Mouse (Mus musculus): ENCODE data around the gene Fut1. TPM values are rescaled to one million over a fixed set of nuclear protein-coding genes. Genes with fewer than 3 reads are reported as not detected.
A peak's percentile ranks its signal among the peaks of the same experiment; 100 is the strongest.

The Fut1 gene
- total RNA-seq, 1 experiment from 2014 or later = not detected

DNA sequence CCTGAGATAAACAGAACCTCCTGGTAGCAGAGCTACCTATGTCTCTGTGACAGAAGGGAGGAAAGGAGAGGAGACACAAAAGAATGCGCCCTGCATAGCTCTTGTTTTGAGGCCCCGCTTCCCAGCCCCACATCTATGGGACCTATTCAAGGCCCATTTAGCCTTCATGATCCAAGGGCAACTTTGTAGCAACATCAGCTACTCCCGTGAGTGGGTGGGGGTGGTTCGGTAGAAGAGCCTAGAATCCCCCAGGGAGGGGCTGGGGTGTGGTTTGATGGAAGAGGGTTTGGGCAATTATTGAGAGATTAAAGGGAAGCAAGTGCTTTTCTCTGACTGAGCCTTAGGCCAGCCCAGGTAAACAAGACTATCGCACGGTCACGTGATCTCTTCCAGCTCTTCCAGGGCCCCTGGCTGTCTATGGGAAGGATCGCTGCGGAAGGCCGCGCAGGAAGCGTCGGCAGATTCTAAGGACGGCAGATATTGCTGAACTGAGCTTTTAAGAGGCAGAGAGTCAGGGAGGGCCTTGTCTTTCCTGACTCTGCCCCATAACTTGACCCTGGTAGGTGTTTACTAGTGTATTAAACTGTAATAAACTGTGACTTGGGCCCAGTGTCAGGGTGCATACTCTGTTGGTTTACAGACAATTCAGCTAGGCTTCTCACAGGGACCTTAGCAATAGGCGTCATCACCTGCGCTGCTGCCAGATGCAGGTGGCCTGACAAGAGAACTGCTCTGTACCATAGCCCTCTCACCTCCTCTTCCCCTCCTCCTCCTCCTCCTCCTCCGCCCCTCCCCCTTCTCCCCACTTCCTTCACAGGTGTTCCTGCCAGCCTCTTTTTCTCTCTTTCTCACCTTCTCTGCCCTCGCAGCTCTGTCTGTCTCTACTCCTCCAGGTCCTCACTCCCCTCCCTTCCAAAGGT is 17.9 kb upstream of the Fut1 start:
- DNase-seq = no peak

GRCm38 (mm10) chr7:45605704-45606289 is 11.3 kb upstream of the Fut1 start:
- DNase-seq = no peak

DNA sequence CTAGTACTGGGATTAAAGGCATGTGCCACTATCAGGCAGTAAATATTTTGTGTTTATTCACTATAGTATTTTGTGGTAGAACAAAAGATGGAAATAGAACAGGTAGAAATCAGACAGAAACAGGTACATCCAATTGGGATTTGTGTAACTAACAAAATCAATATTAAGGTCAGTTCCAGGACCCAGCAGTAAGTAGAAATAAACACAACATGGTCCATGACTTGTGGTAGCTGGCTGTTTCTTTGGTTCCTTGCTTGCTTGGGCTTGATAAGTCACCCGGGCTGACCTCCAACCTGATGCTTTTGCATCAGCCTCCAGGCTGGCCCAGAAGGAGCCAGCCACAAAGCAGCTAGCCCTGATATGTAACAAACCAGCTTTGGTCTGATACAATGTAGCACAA is 7.6 kb upstream of the Fut1 start:
- DNase-seq = no peak

DNA sequence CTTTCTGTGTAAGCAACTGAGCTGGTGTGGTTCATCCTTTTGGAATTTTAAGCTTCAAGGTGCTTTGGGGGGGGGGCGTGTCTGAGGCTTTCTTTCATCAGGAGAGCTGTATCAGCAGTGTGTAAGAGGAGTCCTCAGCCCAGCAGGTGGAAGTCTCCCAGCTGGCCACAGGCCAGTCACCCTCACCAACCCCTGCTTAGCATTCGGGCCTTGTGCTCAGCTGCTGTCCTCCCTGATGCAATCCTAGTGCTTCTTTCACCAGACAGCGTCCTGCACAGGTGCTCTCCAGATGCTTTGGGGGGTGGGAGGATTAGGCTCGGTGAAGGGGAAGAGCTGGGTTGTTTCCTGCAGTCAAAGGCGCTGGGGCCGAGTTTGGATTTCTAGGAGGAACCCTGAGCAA is 812 bp upstream of the Fut1 start:
- no peak for DNase-seq

DNA sequence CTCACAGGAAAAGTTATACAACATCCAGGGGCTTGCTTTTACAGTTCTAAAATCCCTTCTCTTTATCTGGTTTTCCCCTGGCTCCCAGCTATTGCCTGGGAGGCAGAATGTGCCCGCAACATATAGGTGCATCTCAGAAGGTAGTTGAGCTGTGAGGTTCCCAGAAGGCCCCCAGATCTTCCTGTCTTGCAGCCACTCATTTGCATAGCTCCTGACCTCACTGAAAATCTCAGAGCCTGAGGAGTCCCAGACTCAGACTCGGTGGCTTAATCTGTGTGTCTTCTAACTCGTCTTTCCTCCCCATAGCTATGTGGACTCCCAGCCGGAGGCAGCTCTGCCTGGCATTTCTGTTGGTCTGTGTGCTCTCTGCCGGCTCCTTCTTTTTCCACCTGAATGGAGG is 1.2 kb downstream of the Fut1 start:
- no peak for DNase-seq

GRCm38 (mm10) chr7:45619592-45619991 is 2.5 kb downstream of the Fut1 start:
- no peak for DNase-seq

GRCm38 (mm10) chr7:45621443-45621842 is 4.4 kb downstream of the Fut1 start, which contains the start of gene Izumo1:
Gene Izumo1, plus strand, starts transcription at chr7:45621811.
- no peak for DNase-seq

DNA sequence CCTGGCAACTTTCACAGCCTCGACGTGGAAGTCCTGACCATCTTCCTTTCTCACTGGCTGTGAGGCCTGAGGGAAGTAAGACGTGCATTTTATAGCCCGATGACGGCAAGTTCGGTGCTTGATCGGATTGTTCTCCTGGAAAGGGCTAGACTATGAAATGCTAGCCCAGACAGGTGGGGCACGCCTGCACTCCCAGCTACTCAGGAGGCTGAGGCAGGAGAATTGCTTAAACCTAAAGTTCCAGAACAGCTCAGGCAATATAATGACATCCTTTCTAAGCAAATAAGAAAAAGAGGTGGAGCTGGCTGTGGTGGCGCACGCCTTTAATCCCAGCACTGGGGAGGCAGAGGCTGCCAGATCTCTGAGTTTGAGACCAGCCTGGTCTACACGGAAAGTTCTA is 6.4 kb downstream of the Fut1 start:
- no peak for DNase-seq

GRCm38 (mm10) chr7:45624718-45625117 is 7.6 kb downstream of the Fut1 start:
- DNase-seq = no peak

DNA sequence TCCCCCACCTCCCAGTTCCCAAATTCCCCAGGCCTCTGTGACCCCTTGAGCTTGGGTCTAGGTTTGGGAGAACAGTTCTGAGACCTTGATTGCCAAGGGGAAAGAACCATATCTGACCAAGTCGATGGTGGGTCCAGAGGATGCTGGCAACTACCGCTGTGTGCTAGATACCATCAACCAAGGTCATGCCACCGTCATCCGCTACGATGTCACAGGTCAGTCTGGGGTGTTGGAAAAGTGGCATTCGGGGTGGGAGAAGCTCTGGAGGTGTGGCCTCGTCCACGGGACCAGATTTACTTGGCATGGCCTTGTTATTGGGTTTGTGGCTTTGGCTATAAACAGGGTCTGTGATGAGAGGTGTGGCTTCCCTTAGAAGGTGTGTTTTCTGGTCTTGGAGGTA is 8.4 kb downstream of the Fut1 start:
- no peak for DNase-seq

GRCm38 (mm10) chr7:45626571-45627076 is 9.5 kb downstream of the Fut1 start:
- no peak for DNase-seq

- DNase-seq = no peak
Observed at GRCm38 (mm10) chr7:45627261-45627660, 10.2 kb downstream of the Fut1 start, which contains the start of gene Rasip1. Gene Rasip1, plus strand, starts transcription at chr7:45627488.

DNA sequence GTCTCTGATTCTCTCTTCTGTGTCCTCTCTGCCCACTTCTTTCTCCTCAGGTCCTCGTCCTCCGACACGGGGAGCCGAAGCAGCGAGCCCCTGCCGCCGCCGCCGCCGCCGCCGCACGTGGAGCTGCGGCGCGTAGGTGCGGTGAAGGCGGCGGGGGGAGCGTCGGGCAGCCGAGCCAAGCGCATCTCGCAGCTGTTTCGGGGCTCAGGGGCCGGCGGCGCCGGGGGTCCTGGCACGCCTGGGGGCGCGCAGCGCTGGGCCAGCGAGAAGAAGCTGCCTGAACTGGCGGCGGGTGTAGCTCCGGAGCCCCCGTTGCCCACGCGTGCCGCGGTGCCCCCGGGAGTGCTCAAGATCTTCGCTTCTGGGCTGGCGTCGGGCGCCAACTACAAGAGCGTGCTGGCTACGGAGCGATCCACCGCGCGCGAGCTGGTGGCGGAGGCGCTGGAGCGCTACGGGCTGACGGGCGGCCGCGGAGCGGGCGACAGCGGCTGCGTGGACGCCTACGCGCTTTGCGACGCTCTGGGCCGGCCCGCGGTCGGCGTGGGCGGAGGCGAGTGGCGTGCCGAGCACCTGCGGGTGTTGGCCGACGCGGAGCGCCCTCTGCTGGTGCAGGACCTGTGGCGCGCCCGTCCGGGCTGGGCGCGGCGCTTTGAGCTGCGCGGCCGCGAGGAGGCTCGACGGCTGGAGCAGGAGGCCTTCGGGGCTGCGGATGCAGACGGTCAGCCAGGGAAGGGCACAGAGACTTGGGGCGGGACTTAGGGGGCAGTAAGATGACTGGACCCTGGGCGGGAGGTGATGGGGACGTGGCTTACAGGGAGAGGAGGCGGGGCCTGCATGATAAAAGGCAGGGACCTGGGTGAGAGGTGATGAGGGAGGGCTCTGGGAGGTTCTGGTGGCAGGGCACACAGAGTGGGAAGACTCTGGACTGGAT is 11.5 kb downstream of the Fut1 start:
- peak; percentile 96 for DNase-seq

DNA sequence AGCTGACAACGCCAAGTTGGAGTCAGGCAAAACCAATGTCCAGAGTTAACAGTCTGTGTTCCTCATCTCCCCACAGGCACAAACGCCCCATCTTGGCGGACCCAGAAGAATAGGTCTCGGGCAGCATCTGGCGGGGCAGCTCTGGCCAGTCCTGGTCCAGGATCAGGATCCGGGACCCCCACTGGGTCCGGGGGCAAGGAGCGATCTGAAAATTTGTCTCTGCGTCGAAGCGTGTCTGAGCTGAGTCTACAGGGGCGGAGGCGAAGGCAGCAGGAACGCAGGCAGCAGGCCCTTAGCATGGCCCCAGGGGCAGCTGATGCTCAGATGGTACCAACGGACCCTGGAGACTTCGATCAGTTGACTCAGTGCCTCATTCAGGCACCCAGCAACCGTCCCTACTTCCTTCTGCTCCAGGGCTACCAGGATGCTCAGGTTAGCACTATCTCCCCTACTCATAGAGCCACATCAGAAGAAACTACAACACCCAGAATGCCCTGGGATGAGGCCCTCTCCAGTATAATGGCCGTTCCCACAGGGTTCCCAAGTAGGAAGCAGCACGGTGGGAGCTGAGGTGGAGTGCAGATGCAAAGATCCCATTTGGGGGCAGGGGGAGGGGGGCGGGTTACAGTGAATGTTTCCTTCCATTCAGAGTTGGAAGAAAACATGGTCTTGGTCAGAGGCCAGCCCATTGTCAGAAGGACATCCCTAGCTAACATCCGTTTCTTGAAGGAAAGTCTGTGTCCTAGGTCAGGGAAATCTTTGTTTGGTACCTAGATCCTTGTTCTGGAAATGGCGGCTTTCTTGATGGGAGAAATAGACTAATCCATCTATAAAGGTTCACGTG is 13.2 kb downstream of the Fut1 start:
- DNase-seq = no peak

DNA sequence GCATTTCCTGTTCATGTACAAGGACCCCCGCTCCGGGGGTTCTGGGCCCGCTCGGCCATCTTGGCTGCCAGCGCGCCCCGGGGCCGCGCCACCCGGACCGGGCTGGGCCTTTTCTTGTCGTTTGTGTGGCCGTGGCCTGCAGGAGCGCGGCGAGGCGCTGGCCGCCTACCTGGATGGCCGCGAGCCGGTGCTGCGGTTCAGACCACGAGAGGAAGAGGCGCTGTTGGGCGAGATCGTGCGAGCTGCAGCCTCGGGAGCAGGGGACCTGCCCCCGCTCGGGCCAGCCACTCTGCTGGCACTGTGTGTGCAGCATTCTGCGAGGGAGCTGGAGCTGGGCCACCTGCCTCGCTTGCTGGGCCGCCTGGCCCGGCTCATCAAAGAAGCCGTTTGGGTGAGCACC is 15.4 kb downstream of the Fut1 start:
- DNase-seq = no peak

DNA sequence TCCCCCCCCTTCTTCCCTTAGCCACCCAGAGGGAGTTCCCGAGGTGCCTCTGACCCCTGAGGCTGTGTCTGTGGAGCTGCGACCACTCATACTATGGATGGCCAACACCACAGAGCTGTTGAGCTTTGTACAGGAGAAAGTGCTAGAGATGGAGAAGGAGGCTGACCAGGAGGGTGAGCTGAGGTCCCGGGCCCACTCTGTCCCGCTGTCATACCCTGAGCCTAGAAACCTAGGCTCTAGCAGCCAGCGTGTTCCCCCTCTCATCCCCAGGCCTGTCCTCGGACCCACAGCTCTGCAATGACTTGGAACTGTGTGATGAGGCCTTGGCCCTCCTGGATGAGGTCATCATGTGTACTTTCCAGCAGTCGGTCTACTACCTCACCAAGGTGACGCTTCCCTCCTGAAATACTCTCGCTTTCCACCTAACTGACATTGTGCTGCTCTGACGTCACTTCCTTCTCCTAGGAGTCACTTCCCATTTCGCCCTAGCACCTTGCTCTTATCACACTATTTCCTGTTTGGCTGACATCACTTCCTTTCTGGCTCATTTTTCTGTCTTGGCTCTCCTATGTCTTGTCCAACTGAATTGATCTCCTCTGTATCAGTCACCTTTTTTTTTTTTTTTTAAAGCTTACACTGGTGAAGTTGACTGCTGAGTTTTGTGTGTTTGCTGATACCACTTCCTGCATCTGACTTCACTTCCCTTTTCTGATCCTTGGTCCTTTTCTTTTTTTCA is 18.0 kb downstream of the Fut1 start:
- no peak for DNase-seq

GRCm38 (mm10) chr7:45635711-45636688 is 18.9 kb downstream of the Fut1 start:
- DNase-seq = peak; percentile 69

- no peak for DNase-seq
Observed at GRCm38 (mm10) chr7:45637710-45638109, 20.6 kb downstream of the Fut1 start.
